Comparison of ENCODE assay signal across 14 mouse cellular contexts in the genomic region with DNA sequence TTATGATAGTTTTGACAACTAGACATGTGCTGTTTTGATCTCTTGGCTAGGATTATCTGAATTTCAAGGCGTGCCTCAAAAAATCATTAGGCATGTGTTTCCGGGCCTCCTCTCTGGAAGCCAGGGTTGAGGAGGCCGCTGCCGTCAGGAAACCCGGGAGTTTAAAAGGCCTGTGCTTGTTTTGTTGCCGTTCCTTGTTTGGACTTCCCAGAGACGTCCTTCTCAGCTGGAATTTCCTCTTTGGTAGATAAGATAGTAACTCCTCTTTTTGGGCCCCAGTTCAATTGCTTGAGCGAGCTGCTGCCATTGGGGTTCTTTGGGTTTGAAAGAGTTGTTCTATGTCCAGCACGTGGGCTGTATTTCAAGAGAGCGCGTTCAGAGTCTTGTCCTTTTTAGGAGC. TPM values are rescaled to one million over a fixed set of nuclear protein-coding genes. Genes with fewer than 3 reads are reported as not detected.
DNase-seq lines count a peak whose midpoint lies in the region; ATAC-seq and TF ChIP-seq lines count a peak whose summit lies in the region.
"Had no signal": no experiment of that assay in that cellular context is flagged by ENCODE, and none has a peak within 500 bp of the region (broad histone marks: within the 10 kb centered on the region; RNA-seq: fewer than 3 reads in every experiment).

No protein-coding gene starts in this region.

- no peaks in the 10 kb centered on the region for H3K4me1 ChIP-seq in limb, embryonic 13.5 days
- no peaks in the 10 kb centered on the region for H3K4me1 ChIP-seq in limb, embryonic 10.5 days
- peaks cover 18% of the 10 kb centered on the region for H3K4me1 ChIP-seq in heart, embryonic 12.5 days (replicated peaks)
- 0 out of 2 replicates have a peak, but pooled peaks cover 3% of the 10 kb centered on the region for H3K4me1 ChIP-seq in midbrain, postnatal 0 days (ENCODE audit: insufficient read depth, low read length)
- H3K4me1 ChIP-seq in hindbrain, embryonic 12.5 days, result peaks cover 3% of the 10 kb centered on the region; the same call in 1 of the 2 replicates

- no peaks in the 10 kb centered on the region for H3K27me3 ChIP-seq in limb, embryonic 13.5 days
- no peaks in the 10 kb centered on the region for H3K27me3 ChIP-seq in limb, embryonic 10.5 days (ENCODE audit: low read depth, poor library complexity, severe bottlenecking)
- no peaks in the 10 kb centered on the region for H3K27me3 ChIP-seq in heart, embryonic 12.5 days (replicated peaks)
- H3K27me3 ChIP-seq in midbrain, postnatal 0 days (ENCODE audit: insufficient read depth, low read length), result no peaks in the 10 kb centered on the region
- H3K27me3 ChIP-seq in hindbrain, embryonic 12.5 days, result no peaks in the 10 kb centered on the region
- H3K27me3 ChIP-seq: hindbrain, embryonic 13.5 days; liver, embryonic 13.5 days; midbrain, embryonic 13.5 days had no signal

- no peak overlapping the region for H3K27ac ChIP-seq in limb, embryonic 13.5 days
- no peak overlapping the region for H3K27ac ChIP-seq in limb, embryonic 10.5 days
- H3K27ac ChIP-seq in heart, embryonic 12.5 days (ENCODE audit: poor library complexity, severe bottlenecking), result 0 out of 2 replicates have a peak overlapping the region, but pooled peaks have one; percentile 24
- H3K27ac ChIP-seq in midbrain, postnatal 0 days (ENCODE audit: low read depth, low read length), result no peak overlapping the region
- H3K27ac ChIP-seq in hindbrain, embryonic 12.5 days, result no peak overlapping the region
- H3K27ac ChIP-seq: forebrain, embryonic 10.5 days; hindbrain, embryonic 13.5 days; midbrain, embryonic 13.5 days had no signal

- no peak for TF ChIP-seq CTCF in midbrain, postnatal 0 days (IDR thresholded peaks at IDR 0.05)

- no peak for DNase-seq in limb, embryonic 10.5 days (ENCODE audit: low spot score)
- peak; percentile 26 to 64 for DNase-seq in kidney, postnatal 25 days
- DNase-seq in lung, postnatal 25 days (ENCODE audit: low spot score), result peak; percentile 48
- DNase-seq in midbrain, postnatal 0 days (ENCODE audit: low spot score), result no peak
- DNase-seq in left cerebral cortex, postnatal 25 days (ENCODE audit: low spot score in 2 of 2), result no peak
- DNase-seq: cerebellum, postnatal 14 days; liver, embryonic 13.5 days had no signal

- WGBS in limb, embryonic 13.5 days, result 87% methylated on average over 11 of the region's 11 CpGs
- 88% methylated on average over 11 of the region's 11 CpGs for WGBS in limb, embryonic 10.5 days
- 29% methylated on average over 11 of the region's 11 CpGs for WGBS in heart, embryonic 12.5 days
- 68% methylated on average over 11 of the region's 11 CpGs for WGBS in midbrain, postnatal 0 days
- 79% methylated on average over 11 of the region's 11 CpGs for WGBS in hindbrain, embryonic 12.5 days

- ATAC-seq in limb, embryonic 13.5 days (ENCODE audit: low FRiP score, low read depth), result no peak
- no peak for ATAC-seq in heart, embryonic 12.5 days (ENCODE audit: insufficient number of reproducible peaks, low FRiP score)
- ATAC-seq in midbrain, postnatal 0 days (ENCODE audit: low FRiP score), result no peak
- no peak for ATAC-seq in hindbrain, embryonic 12.5 days (ENCODE audit: low FRiP score)
- ATAC-seq: intestine, postnatal 0 days; midbrain, embryonic 13.5 days had no signal

- peaks cover 30% of the 10 kb centered on the region for H3K36me3 ChIP-seq in limb, embryonic 13.5 days
- H3K36me3 ChIP-seq in limb, embryonic 10.5 days, result peaks cover 87% of the 10 kb centered on the region
- H3K36me3 ChIP-seq in heart, embryonic 12.5 days, result peaks cover 38% of the 10 kb centered on the region
- H3K36me3 ChIP-seq in midbrain, postnatal 0 days (ENCODE audit: insufficient read depth, low read length), result no peaks in the 10 kb centered on the region
- peaks cover 11% of the 10 kb centered on the region for H3K36me3 ChIP-seq in hindbrain, embryonic 12.5 days
- H3K36me3 ChIP-seq: hindbrain, embryonic 13.5 days had no signal

- no peak overlapping the region for H3K4me2 ChIP-seq in limb, embryonic 13.5 days (replicated peaks)
- peak overlapping the region; percentile 2; the same call in 1 of the 2 replicates for H3K4me2 ChIP-seq in heart, embryonic 12.5 days
- H3K4me2 ChIP-seq in midbrain, postnatal 0 days (ENCODE audit: low read depth, low read length, poor library complexity, severe bottlenecking), result no peak overlapping the region
- no peak overlapping the region for H3K4me2 ChIP-seq in hindbrain, embryonic 12.5 days (replicated peaks)
- H3K4me2 ChIP-seq: hindbrain, embryonic 13.5 days; liver, embryonic 13.5 days; midbrain, embryonic 13.5 days had no signal

- intact Hi-C loops in left cerebral cortex, postnatal 25 days (cut with DNase I), result no loop called here

- 0 out of 2 replicates have a peak overlapping the region, but pooled peaks have one; percentile 19 for H3K9ac ChIP-seq in limb, embryonic 13.5 days
- no peak overlapping the region for H3K9ac ChIP-seq in heart, embryonic 12.5 days
- H3K9ac ChIP-seq in midbrain, postnatal 0 days (replicated peaks; ENCODE audit: low read length, poor library complexity, severe bottlenecking), result no peak overlapping the region
- no peak overlapping the region for H3K9ac ChIP-seq in hindbrain, embryonic 12.5 days
- H3K9ac ChIP-seq: hindbrain, embryonic 13.5 days; liver, embryonic 13.5 days; midbrain, embryonic 13.5 days had no signal

- H3K4me3 ChIP-seq in limb, embryonic 13.5 days, result no peak overlapping the region
- no peak overlapping the region for H3K4me3 ChIP-seq in limb, embryonic 10.5 days
- H3K4me3 ChIP-seq in heart, embryonic 12.5 days, result no peak overlapping the region
- H3K4me3 ChIP-seq in midbrain, postnatal 0 days (ENCODE audit: low read depth, low read length), result no peak overlapping the region
- H3K4me3 ChIP-seq in hindbrain, embryonic 12.5 days, result no peak overlapping the region
- H3K4me3 ChIP-seq: forebrain, embryonic 10.5 days; hindbrain, embryonic 13.5 days; liver, embryonic 13.5 days; midbrain, embryonic 13.5 days had no signal

- no peaks in the 10 kb centered on the region for H3K9me3 ChIP-seq in limb, embryonic 13.5 days
- no peaks in the 10 kb centered on the region for H3K9me3 ChIP-seq in limb, embryonic 10.5 days (replicated peaks)
- H3K9me3 ChIP-seq in heart, embryonic 12.5 days (replicated peaks), result no peaks in the 10 kb centered on the region
- H3K9me3 ChIP-seq in midbrain, postnatal 0 days (ENCODE audit: low read length), result no peaks in the 10 kb centered on the region
- no peaks in the 10 kb centered on the region for H3K9me3 ChIP-seq in hindbrain, embryonic 12.5 days (replicated peaks)
- H3K9me3 ChIP-seq: forebrain, embryonic 10.5 days; hindbrain, embryonic 13.5 days; liver, embryonic 13.5 days; midbrain, embryonic 13.5 days had no signal

RNA-seq across cellular contexts. Expression of a gene that starts 21.2 kb away (rescaled TPM):
- 28.6 and 28.9 TPM in 2 replicates for polyA plus RNA-seq in limb, embryonic 13.5 days (2015; fragmentation: Nextera tagmentation; extraction: Ambion mirVana)
- 36.0 and 39.4 TPM in 2 replicates for polyA plus RNA-seq in limb, embryonic 10.5 days (2016; fragmentation: Nextera tagmentation; extraction: Ambion mirVana)
- 28.5 and 29.3 TPM in 2 replicates for polyA plus RNA-seq in heart, embryonic 12.5 days (2016; fragmentation: Nextera tagmentation; extraction: Ambion mirVana)
- total RNA-seq in midbrain, postnatal 0 days (2014; rRNA removed), result 34.7 and 39.2 TPM in 2 replicates
- polyA plus RNA-seq in midbrain, postnatal 0 days (2015; fragmentation: Nextera tagmentation; extraction: Ambion mirVana), result 31.6 and 35.9 TPM in 2 replicates
- 100 to 1,000 TPM; 177 to 207 TPM for total RNA-seq in left cerebral cortex, postnatal 25 days (2021)
- polyA plus RNA-seq in hindbrain, embryonic 12.5 days (2016; fragmentation: Nextera tagmentation; extraction: Ambion mirVana), result 30.9 and 35.0 TPM in 2 replicates

Comparison
In these comparisons a context has a peak if more than half of its experiments do, and no peak if none do; other contexts are left out.
1. DNase-seq: peak in kidney, postnatal 25 days (2 of 2) and lung, postnatal 25 days (single experiment); none in limb, embryonic 10.5 days (single experiment), midbrain, postnatal 0 days (single experiment) and left cerebral cortex, postnatal 25 days (0 of 2).